Mouse (Mus musculus) brain, embryonic 14.5 days (tissue): ENCODE measurements around the gene Cpa1.

ENCODE experiments used
- CTCF ChIP-seq: fragments of 200-500 bp; IDR thresholded peaks from 2 replicates; pipeline ENCODE4 v1.5.1; 2012; ENCODE audit warnings: inconsistent platforms, mild to moderate bottlenecking, moderate library complexity, borderline replicate concordance; ENCODE audit not compliant: insufficient read depth, insufficient read length; ENCODE audit errors: extremely low read depth
- POLR2A ChIP-seq: fragments of 200-500 bp; IDR thresholded peaks from 2 replicates; pipeline ENCODE4 v1.6.1; 2012; ENCODE audit warnings: mild to moderate bottlenecking, inconsistent platforms, borderline replicate concordance; ENCODE audit not compliant: poor library complexity, insufficient read depth, insufficient read length, severe bottlenecking; ENCODE audit errors: extremely low read depth

GRCm38 (mm10) chr6:30692826-30693225, 53.8 kb downstream of the Cpa1 start:
- TF ChIP-seq POLR2A (no peak), CTCF (no peak)
